Mouse (Mus musculus): ENCODE data around the gene Uimc1.
"Not testable (repeated sequence)": the region's sequence is repeated elsewhere in the genome, so short reads cannot be mapped to it uniquely, and the experiment has no call there.

The Uimc1 gene

GRCm38 (mm10) chr13:55099726-55100478 is at the start of gene Uimc1:
Gene Uimc1, minus strand, starts transcription at chr13:55100300.
- DNase-seq = peak; percentile 75

GRCm38 (mm10) chr13:55140271-55140670 is 40.2 kb upstream of the Uimc1 start:
- DNase-seq = no peak

GRCm38 (mm10) chr13:55135382-55135781 is 35.3 kb upstream of the Uimc1 start:
- DNase-seq = no peak

- no peak for DNase-seq
These were observed 33.3 kb upstream of the Uimc1 start, which contains the start of gene Gm17617 for GRCm38 (mm10) chr13:55133448-55133847. Gene Gm17617, minus strand, starts transcription at chr13:55133548.

- DNase-seq = no peak
These were observed 24.8 kb upstream of the Uimc1 start for GRCm38 (mm10) chr13:55124903-55125302.

- DNase-seq = no peak
These were observed 14.3 kb upstream of the Uimc1 start for GRCm38 (mm10) chr13:55114375-55114774.

- peak; percentile 25 for DNase-seq
These were observed 7.6 kb upstream of the Uimc1 start for GRCm38 (mm10) chr13:55107694-55108093.

GRCm38 (mm10) chr13:55107116-55107515 is 7.0 kb upstream of the Uimc1 start:
- DNase-seq = no peak

GRCm38 (mm10) chr13:55105953-55106691 is 6.0 kb upstream of the Uimc1 start:
- DNase-seq = peak; percentile 9

GRCm38 (mm10) chr13:55105045-55105952 is 5.2 kb upstream of the Uimc1 start, which contains the start of gene Zfp346:
Gene Zfp346, plus strand, starts transcription at chr13:55105311.
- peak; percentile 97 for DNase-seq

GRCm38 (mm10) chr13:55103351-55103750 is 3.3 kb upstream of the Uimc1 start:
- DNase-seq = no peak

GRCm38 (mm10) chr13:55102366-55102765 is 2.3 kb upstream of the Uimc1 start:
- DNase-seq = peak; percentile 5

- no peak for DNase-seq
These were observed 1.5 kb upstream of the Uimc1 start for GRCm38 (mm10) chr13:55101627-55102026.

- peak; percentile 28 for DNase-seq
These were observed 904 bp downstream of the Uimc1 start for GRCm38 (mm10) chr13:55099066-55099725.

GRCm38 (mm10) chr13:55097841-55098240 is 2.3 kb downstream of the Uimc1 start:
- not testable (repeated sequence) for DNase-seq

- DNase-seq = no peak
These were observed 7.5 kb downstream of the Uimc1 start for GRCm38 (mm10) chr13:55092588-55092987.

- no peak for DNase-seq
These were observed 24.5 kb downstream of the Uimc1 start for GRCm38 (mm10) chr13:55075597-55075996.

GRCm38 (mm10) chr13:55071322-55071721 is 28.8 kb downstream of the Uimc1 start:
- DNase-seq = no peak

- no peak for DNase-seq
These were observed 30.4 kb downstream of the Uimc1 start for GRCm38 (mm10) chr13:55069719-55070118.

- DNase-seq = no peak
These were observed 36.8 kb downstream of the Uimc1 start for GRCm38 (mm10) chr13:55063276-55063675.

GRCm38 (mm10) chr13:55058042-55058441 is 42.1 kb downstream of the Uimc1 start:
- DNase-seq = peak; percentile 3

- no peak for DNase-seq
These were observed 52.4 kb downstream of the Uimc1 start for GRCm38 (mm10) chr13:55047706-55048105.
